Mouse (Mus musculus) MEL (cell line): ENCODE results near the gene Amz2.
A peak's percentile ranks its signal among the peaks of the same experiment; 100 is the strongest.

Experiments
- BHLHE40 ChIP-seq: IDR thresholded peaks from 2 replicates; pipeline ENCODE4 v1.6.1; 2012; ENCODE audit warnings: low read depth, mild to moderate bottlenecking, inconsistent platforms, low read length, improper control_type of control experiment, borderline replicate concordance
- CTCF ChIP-seq, 3 experiments: IDR thresholded peaks in 2 of 3; conservative IDR thresholded peaks in 1 of 3; 2 replicates each; pipeline ENCODE4 v1.5.1; 2011 to 2012; ENCODE audit warnings: low read length in 3 of 3, low read depth in 2 of 3, mild to moderate bottlenecking in 2 of 3, improper control_type of control experiment in 1 of 3, inconsistent platforms in 1 of 3, mixed read lengths in 1 of 3, moderate library complexity in 1 of 3; ENCODE audit not compliant: control insufficient read depth in 1 of 3, insufficient read depth in 1 of 3, poor library complexity in 1 of 3, severe bottlenecking in 1 of 3
- EP300 ChIP-seq, 2 experiments: IDR thresholded peaks; 2 replicates each; pipeline ENCODE4 v1.6.1; 2011; ENCODE audit warnings: improper control_type of control experiment in 2 of 2, low read length in 2 of 2, low read depth in 1 of 2, mild to moderate bottlenecking in 1 of 2
- ZNF384 ChIP-seq: IDR thresholded peaks from 2 replicates; pipeline ENCODE4 v1.6.1; 2012; ENCODE audit warnings: low read depth, mild to moderate bottlenecking, inconsistent platforms, low read length, improper control_type of control experiment

DNA sequence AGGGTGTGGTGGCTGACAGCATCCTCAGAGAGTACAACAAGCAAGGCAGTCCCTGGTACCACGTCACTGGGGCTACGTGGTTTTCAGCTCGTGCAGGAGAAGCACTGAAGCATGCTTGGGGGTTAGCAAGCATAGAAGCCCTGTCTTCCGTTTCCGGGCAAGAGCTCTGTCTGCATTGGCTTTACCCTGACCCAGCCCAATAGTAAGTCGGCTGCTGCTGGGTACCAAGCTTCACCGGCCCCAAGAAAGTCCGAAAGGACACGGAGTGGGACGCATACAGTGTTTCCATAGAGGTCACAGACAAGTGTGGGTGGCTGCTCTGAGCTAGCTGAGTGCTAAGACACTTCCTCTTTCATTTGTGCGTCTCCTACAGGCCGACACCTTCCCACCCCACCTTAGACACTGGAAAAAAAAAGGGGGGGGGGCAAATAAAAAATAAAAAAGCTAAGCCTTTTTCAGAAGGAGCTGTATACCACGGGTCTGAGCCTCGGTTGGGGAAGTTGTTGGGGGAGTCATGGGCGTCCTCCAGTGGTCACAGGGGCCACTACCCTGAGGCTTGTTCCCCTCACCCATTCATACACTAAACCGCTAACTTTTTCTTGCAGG, 5.7 kb upstream of the Amz2 start:
- peak in 1 of 2 experiments; percentile 34; a peak in 2 of 4 replicates for TF ChIP-seq EP300 (IDR thresholded peaks at IDR 0.05; ENCODE audit: low read depth in 1 of 2, low read length in 2 of 2)
- peak; percentile 20 to 43 (median 39); a peak in 5 of 6 replicates for TF ChIP-seq CTCF (IDR thresholded peaks at IDR 0.05 in 2 of 3, conservative IDR thresholded peaks at IDR 0.05 in 1 of 3; ENCODE audit: control insufficient read depth in 1 of 3, insufficient read depth in 1 of 3, low read depth in 2 of 3, low read length in 3 of 3, poor library complexity in 1 of 3, severe bottlenecking in 1 of 3)
- TF ChIP-seq ZNF384: peak; percentile 6; the same call in 1 of the 2 replicates
- peak; percentile 86; the same call in 1 of the 2 replicates for TF ChIP-seq BHLHE40
